Mouse (Mus musculus) activated CD4-positive, CD25-positive, alpha-beta regulatory T cell, adult 9 weeks (primary cell): ENCODE data around the gene Pex10. TPM values are rescaled to one million over a fixed set of nuclear protein-coding genes. Genes with fewer than 3 reads are reported as not detected.

Source experiments
- polyA plus RNA-seq: library from polyadenylated mRNA; unstranded; fragments of 100-300 nt; shearing (Covaris generic); gene quantifications from one replicate; pipeline ENCODE4 v1.2.1, GENCODE M21; 2017

The Pex10 gene
- polyA plus RNA-seq, result 11.7 TPM

DNA sequence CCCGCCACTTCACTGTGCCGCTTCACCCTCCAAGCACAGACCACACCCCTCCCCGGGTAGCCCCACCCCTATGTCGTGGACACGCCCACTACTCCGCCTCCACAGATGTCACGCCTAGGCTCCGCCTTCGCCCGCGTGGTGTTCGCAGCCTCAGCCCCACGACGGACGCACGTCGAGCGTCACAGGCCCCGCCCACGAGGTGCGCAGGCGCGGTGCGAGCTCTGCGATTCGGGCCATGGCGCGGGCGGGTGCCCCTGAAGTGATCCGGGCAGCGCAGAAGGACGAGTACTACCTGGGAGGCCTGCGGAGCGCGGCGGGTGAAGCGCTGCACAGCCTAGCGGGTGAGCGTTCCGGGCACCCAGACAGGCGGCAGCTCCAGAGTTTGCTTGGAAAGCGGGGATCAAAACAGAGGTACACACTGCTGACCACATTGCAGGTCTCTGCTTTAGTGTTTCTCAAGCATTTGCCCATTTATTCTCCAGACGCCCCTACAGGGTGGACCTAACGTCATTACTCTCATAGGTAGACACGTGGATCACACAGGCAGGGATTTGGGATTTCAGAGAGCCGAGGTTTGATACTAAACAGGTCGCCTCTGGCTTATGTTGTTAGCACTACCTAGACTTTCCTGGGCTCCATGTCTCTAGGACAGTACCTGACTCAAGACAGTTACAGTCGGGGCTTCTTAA, at the start of gene Pex10:
Gene Pex10, plus strand, starts transcription at position 183 of the 689 bp plus-strand sequence.

DNA sequence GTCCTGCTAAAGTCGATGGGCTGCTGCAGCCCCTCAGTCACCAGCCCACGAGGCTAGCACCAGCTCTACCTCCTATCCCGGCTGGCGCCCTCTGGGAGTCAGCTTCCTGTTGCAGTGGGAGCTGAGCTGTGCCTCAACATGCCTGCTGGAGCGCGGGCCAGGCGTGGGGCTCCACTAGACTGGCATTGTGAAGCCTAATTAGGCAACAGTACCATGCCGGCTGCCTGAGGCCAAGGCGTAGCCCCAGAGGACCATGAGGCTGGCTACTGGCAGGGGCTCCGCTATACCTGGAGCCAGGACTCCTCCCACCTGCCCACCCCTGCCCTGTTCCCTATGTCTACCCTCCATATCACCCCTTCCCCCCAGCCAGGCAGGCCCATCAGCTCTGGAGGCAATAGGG, 10.1 kb upstream of the Pex10 start, which contains the start of gene Plch2:
Gene Plch2, minus strand, starts transcription at position 61 of the 400 bp plus-strand sequence.

DNA sequence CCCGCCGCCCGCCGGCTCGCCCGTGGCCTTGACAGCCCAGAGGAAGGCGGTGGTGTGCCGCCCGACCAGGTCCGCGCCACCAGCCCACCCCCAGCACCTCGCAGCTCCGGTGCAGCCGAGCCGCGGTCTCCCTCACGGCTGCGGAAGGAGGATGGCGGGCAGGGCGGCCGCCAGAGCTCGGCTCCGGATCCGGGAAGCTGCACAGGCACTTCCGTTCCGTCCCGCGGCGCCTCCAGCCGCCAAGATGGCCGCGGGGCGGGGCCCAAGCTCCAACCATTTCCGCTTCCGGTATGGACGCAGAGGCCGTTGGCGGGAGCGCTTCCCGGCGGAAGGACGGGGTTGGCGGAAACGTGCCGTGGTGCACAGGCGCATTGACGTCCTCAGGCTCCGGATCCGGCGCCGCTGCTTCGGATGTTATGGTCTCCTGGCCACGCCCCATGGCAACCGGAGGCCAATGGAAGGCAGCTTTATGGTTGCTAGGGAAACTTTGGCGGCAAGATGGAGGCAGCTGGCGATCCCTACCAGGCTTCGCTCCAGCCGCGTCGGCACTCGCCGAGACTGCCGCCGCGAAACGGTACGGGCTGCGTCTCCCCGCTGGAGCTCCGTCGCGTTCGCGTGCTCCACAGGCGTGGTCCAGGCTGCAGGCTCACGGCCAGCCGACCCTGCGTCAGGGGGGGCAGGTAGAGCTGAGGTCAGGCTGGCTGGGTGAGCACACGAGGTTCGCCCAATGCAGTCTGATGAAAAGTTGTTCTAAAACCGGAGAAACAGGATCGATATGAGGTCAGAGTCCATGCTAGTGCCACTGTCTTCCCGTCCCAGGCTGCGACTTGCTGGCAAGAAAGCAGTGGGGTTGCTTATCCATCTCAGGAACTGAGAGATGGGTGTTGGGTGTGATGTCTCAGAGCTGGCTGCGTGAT, 19.6 kb downstream of the Pex10 start, which contains the start of the genes Rer1 and Morn1:
Gene Rer1, minus strand, starts transcription at position 275 of the 917 bp plus-strand sequence.
Gene Morn1, plus strand, starts transcription at position 470 of the 917 bp plus-strand sequence.

Other genes starting within 250 kb of the Pex10 start
- not detected for gene Ttc34, start 229.6 kb upstream of the Pex10 start, polyA plus RNA-seq
- gene Mmel1, start 197.4 kb upstream of the Pex10 start, polyA plus RNA-seq, result not detected
- gene Fam213b, start 167.9 kb upstream of the Pex10 start, polyA plus RNA-seq, result 4.2 TPM
- 14.8 TPM for gene Tnfrsf14, start 138.5 kb upstream of the Pex10 start, polyA plus RNA-seq
- 0.43 TPM for gene Hes5, start 106.1 kb upstream of the Pex10 start, polyA plus RNA-seq
- 65.4 TPM for gene Pank4, start 102.9 kb upstream of the Pex10 start, polyA plus RNA-seq
- not detected for gene Plch2, start 10.2 kb upstream of the Pex10 start, polyA plus RNA-seq
- gene Rer1, start 19.4 kb downstream of the Pex10 start, polyA plus RNA-seq, result 181 TPM
- 2.6 TPM for gene Morn1, start 19.6 kb downstream of the Pex10 start, polyA plus RNA-seq
- gene Ski, start 155.6 kb downstream of the Pex10 start, polyA plus RNA-seq, result 11.1 TPM
- gene Faap20, start 182.8 kb downstream of the Pex10 start, polyA plus RNA-seq, result 118 TPM